Mouse (Mus musculus): ENCODE measurements around the gene Nup93. TPM values are rescaled to one million over a fixed set of nuclear protein-coding genes. Genes with fewer than 3 reads are reported as not detected.

The Nup93 gene
- total and polyA plus RNA-seq, 3 experiments: 6.0 to 42.5 (median 39.9) TPM

DNA sequence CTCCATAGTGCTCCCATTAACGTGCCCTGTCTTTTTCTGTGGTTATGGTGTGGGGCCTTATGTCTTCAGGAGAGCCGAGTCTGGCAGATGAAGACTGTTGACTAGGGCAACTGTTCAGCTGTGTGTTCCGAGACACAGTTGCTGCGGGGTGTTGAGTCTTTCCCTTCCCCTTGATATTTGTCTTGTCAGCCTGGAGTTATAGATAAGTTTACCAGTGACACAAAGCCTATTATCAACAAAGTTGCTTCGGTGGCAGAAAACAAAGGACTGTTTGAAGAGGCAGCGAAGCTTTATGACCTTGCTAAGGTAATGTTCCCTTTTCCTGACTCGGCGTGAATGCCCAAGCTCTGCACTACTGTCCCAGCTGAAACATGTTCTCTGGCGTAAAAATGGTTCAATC lies 93.3 kb downstream of the Nup93 start:
- H3K9me3 ChIP-seq (replicated peaks): no peaks in the 10 kb centered on the region
- TF ChIP-seq CTCF (IDR thresholded peaks at IDR 0.05; ENCODE audit: low read depth, low read length) (no peak), POLR2AphosphoS5 (IDR thresholded peaks at IDR 0.05; ENCODE audit: insufficient replicate concordance, low read depth, low read length) (no peak), TAL1 (conservative IDR thresholded peaks at IDR 0.05; ENCODE audit: low read depth, low read length) (no peak), GATA2 (IDR thresholded peaks at IDR 0.05; ENCODE audit: borderline replicate concordance, low read depth, low read length) (no peak), GATA1 (IDR thresholded peaks at IDR 0.05; ENCODE audit: borderline replicate concordance, low read length) (no peak)
- 0 out of 2 replicates have a peak, but pooled peaks cover 2% of the 10 kb centered on the region for H3K4me1 ChIP-seq (ENCODE audit: insufficient read depth, low read depth, low read length)
- ATAC-seq (ENCODE audit: extremely low read depth, insufficient number of reproducible peaks, low FRiP score, poor library complexity, severe bottlenecking): no peak
- no peaks in the 10 kb centered on the region for H3K27me3 ChIP-seq (ENCODE audit: insufficient read depth, low read length)
- no peak overlapping the region for H3K4me3 ChIP-seq (ENCODE audit: low read depth, low read length)
- H3K36me3 ChIP-seq (replicated peaks): peaks cover 92% of the 10 kb centered on the region
- no peak for DNase-seq (ENCODE audit: low spot score)

DNA sequence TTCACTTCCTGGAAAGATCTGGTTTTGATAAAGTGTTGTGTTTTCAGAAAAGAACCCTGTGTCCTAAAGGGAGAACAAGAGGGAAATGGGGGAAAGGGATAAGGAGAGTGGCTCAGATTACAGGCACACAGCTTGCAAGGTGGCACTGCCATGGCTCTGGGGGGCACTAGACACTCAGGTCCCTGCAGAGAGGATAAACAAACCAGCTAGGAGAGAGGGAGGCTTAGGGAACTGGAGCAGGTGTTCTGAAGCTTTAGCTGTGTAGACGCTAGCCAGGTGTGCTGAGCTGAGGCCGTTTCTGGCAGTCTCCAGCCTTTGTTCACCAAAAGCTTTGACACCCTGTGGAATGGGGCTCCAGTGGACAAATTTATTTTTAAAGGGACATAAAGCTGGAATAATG lies 99.7 kb downstream of the Nup93 start:
- ATAC-seq (ENCODE audit: extremely low read depth, insufficient number of reproducible peaks, low FRiP score, poor library complexity, severe bottlenecking) (no peak), DNase-seq (ENCODE audit: low spot score) (no peak)
- TF ChIP-seq GATA2 (IDR thresholded peaks at IDR 0.05; ENCODE audit: borderline replicate concordance, low read depth, low read length) (no peak), CTCF (IDR thresholded peaks at IDR 0.05; ENCODE audit: low read depth, low read length) (no peak), GATA1 (IDR thresholded peaks at IDR 0.05; ENCODE audit: borderline replicate concordance, low read length) (no peak), TAL1 (conservative IDR thresholded peaks at IDR 0.05; ENCODE audit: low read depth, low read length) (no peak), POLR2AphosphoS5 (IDR thresholded peaks at IDR 0.05; ENCODE audit: insufficient replicate concordance, low read depth, low read length) (no peak)
- Histone ChIP-seq H3K4me3 (ENCODE audit: low read depth, low read length) (no peak overlapping the region), H3K4me1 (ENCODE audit: insufficient read depth, low read depth, low read length) (no peaks in the 10 kb centered on the region), H3K27me3 (ENCODE audit: insufficient read depth, low read length) (no peaks in the 10 kb centered on the region), H3K36me3 (replicated peaks) (peaks cover 86% of the 10 kb centered on the region), H3K9me3 (replicated peaks) (no peaks in the 10 kb centered on the region)

DNA sequence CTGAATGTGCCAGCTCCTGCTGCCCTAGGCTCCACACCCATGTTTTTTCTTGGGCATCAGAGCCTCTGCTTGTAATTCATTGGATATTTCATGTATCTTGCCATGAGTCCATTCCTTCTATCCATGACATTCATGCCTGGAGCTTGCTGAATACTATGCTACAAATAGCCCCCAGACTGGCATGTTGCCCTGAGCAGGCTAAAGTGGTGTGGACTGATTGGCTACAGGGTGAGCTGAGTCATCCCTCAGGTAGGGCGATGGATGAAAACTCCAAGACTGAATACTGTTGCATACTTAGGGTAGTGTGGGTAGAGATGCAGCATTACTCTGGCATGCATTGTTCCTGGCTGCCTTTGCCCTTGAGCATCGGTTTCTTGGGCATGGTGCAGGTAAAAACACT lies 102.9 kb downstream of the Nup93 start:
- ATAC-seq (ENCODE audit: extremely low read depth, insufficient number of reproducible peaks, low FRiP score, poor library complexity, severe bottlenecking) (no peak), DNase-seq (ENCODE audit: low spot score) (no peak)
- H3K4me1 ChIP-seq (ENCODE audit: insufficient read depth, low read depth, low read length): no peaks in the 10 kb centered on the region
- TF ChIP-seq GATA1 (IDR thresholded peaks at IDR 0.05; ENCODE audit: borderline replicate concordance, low read length): no peak
- peaks cover 56% of the 10 kb centered on the region for H3K36me3 ChIP-seq (replicated peaks)
- no peaks in the 10 kb centered on the region for H3K9me3 ChIP-seq (replicated peaks)
- no peak overlapping the region for H3K4me3 ChIP-seq (ENCODE audit: low read depth, low read length)
- H3K27me3 ChIP-seq (ENCODE audit: insufficient read depth, low read length): peaks cover 3% of the 10 kb centered on the region; the same call in 1 of the 2 replicates

DNA sequence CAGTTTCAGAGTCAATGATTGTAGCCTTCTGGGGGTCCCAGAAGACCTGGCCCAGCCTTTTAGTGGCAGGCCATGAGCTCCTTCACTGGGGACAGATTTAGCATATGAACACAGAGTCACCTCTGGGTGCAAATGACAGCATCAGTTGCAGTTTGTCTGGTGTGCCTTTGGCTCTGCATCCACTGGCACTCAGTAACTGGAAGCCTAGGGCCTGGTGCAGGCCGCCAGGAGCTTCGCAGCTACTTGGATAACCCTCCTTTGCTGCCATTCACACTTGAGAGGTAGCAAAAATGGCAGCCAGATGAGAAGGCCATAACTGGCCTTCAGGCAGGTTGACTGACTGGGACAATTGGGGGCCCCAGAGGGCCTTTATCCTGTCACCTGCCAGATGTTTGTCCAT lies 103.3 kb downstream of the Nup93 start:
- no peaks in the 10 kb centered on the region for H3K9me3 ChIP-seq (replicated peaks)
- H3K36me3 ChIP-seq (replicated peaks): peaks cover 51% of the 10 kb centered on the region
- no peaks in the 10 kb centered on the region for H3K4me1 ChIP-seq (ENCODE audit: insufficient read depth, low read depth, low read length)
- ATAC-seq (ENCODE audit: extremely low read depth, insufficient number of reproducible peaks, low FRiP score, poor library complexity, severe bottlenecking) (no peak), DNase-seq (ENCODE audit: low spot score) (no peak)
- TF ChIP-seq TAL1 (conservative IDR thresholded peaks at IDR 0.05; ENCODE audit: low read depth, low read length): no peak
- TF ChIP-seq GATA2 (IDR thresholded peaks at IDR 0.05; ENCODE audit: borderline replicate concordance, low read depth, low read length): no peak
- no peak for TF ChIP-seq POLR2AphosphoS5 (IDR thresholded peaks at IDR 0.05; ENCODE audit: insufficient replicate concordance, low read depth, low read length)
- TF ChIP-seq CTCF (IDR thresholded peaks at IDR 0.05; ENCODE audit: low read depth, low read length): no peak
- TF ChIP-seq GATA1 (IDR thresholded peaks at IDR 0.05; ENCODE audit: borderline replicate concordance, low read length): no peak
- peaks cover 3% of the 10 kb centered on the region; the same call in 1 of the 2 replicates for H3K27me3 ChIP-seq (ENCODE audit: insufficient read depth, low read length)
- no peak overlapping the region for H3K4me3 ChIP-seq (ENCODE audit: low read depth, low read length)

DNA sequence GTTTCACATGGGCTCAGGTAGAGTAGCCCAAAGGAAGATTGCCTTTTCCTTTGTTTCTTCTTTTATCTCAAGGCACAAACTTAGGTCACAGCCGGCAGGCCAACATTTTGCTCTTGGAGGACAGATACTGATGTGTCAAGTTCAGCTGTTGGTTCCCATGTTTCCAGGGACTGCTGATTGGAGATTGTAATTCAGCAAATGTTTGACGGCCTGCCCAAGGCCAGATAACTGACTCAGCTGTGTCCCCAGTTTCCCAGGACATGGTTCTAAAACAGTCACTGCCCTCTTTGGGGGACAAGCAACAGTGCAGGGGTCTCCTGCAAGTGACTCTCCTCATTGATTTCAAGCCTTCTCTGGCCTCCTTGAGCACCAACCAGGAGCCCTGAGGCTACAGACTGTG lies 105.7 kb downstream of the Nup93 start:
- no peak overlapping the region for H3K4me3 ChIP-seq (ENCODE audit: low read depth, low read length)
- H3K9me3 ChIP-seq (replicated peaks): no peaks in the 10 kb centered on the region
- no peak for ATAC-seq (ENCODE audit: extremely low read depth, insufficient number of reproducible peaks, low FRiP score, poor library complexity, severe bottlenecking)
- H3K27me3 ChIP-seq (ENCODE audit: insufficient read depth, low read length): peaks cover 10% of the 10 kb centered on the region; the same call in 1 of the 2 replicates
- no peak for TF ChIP-seq CTCF (IDR thresholded peaks at IDR 0.05; ENCODE audit: low read depth, low read length)
- TF ChIP-seq TAL1 (conservative IDR thresholded peaks at IDR 0.05; ENCODE audit: low read depth, low read length): no peak
- no peak for TF ChIP-seq GATA2 (IDR thresholded peaks at IDR 0.05; ENCODE audit: borderline replicate concordance, low read depth, low read length)
- no peak for TF ChIP-seq POLR2AphosphoS5 (IDR thresholded peaks at IDR 0.05; ENCODE audit: insufficient replicate concordance, low read depth, low read length)
- no peak for TF ChIP-seq GATA1 (IDR thresholded peaks at IDR 0.05; ENCODE audit: borderline replicate concordance, low read length)
- H3K4me1 ChIP-seq (ENCODE audit: insufficient read depth, low read depth, low read length): peaks cover 4% of the 10 kb centered on the region; the same call in 1 of the 2 replicates
- DNase-seq (ENCODE audit: low spot score): no peak
- H3K36me3 ChIP-seq (replicated peaks): peaks cover 32% of the 10 kb centered on the region

DNA sequence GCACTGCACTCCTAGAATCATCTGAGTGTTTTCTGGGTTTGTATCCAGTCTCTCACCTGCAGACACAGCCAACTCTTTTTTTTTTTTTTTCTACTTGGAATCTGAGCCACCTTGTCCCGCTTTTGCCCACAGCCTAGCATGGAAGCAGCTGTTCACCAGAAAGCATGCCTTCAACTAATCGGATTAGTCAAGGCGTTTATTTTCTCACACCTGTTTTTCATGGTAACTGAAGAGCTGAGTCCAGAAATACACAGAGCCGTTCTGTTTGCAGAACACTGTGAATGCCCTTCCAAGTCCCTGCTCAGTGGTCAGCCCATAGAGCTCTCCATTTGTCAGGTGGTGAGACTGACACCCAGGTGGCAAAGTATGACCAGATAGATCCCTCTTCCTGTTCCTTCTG lies 107.7 kb downstream of the Nup93 start:
- H3K4me3 ChIP-seq (ENCODE audit: low read depth, low read length): no peak overlapping the region
- ATAC-seq (ENCODE audit: extremely low read depth, insufficient number of reproducible peaks, low FRiP score, poor library complexity, severe bottlenecking) (no peak), DNase-seq (ENCODE audit: low spot score) (no peak)
- peaks cover 16% of the 10 kb centered on the region for H3K36me3 ChIP-seq (replicated peaks)
- H3K27me3 ChIP-seq (ENCODE audit: insufficient read depth, low read length): peaks cover 21% of the 10 kb centered on the region
- TF ChIP-seq POLR2AphosphoS5 (IDR thresholded peaks at IDR 0.05; ENCODE audit: insufficient replicate concordance, low read depth, low read length) (no peak), GATA2 (IDR thresholded peaks at IDR 0.05; ENCODE audit: borderline replicate concordance, low read depth, low read length) (no peak), TAL1 (conservative IDR thresholded peaks at IDR 0.05; ENCODE audit: low read depth, low read length) (no peak), GATA1 (IDR thresholded peaks at IDR 0.05; ENCODE audit: borderline replicate concordance, low read length) (no peak), CTCF (IDR thresholded peaks at IDR 0.05; ENCODE audit: low read depth, low read length) (no peak)
- no peaks in the 10 kb centered on the region for H3K9me3 ChIP-seq (replicated peaks)
- H3K4me1 ChIP-seq (ENCODE audit: insufficient read depth, low read depth, low read length): peaks cover 4% of the 10 kb centered on the region; the same call in 1 of the 2 replicates

Measured in G1E (cell line).